Mouse (Mus musculus): ENCODE measurements at regions not wholly inside any gene's neighbourhood (a gene's known extent, or its start where the extent isn't known, plus 50 kb on each side); places are given as distances from the start of the nearest gene placed in this dataset.
A peak's percentile ranks its signal among the peaks of the same experiment; 100 is the strongest.

DNA sequence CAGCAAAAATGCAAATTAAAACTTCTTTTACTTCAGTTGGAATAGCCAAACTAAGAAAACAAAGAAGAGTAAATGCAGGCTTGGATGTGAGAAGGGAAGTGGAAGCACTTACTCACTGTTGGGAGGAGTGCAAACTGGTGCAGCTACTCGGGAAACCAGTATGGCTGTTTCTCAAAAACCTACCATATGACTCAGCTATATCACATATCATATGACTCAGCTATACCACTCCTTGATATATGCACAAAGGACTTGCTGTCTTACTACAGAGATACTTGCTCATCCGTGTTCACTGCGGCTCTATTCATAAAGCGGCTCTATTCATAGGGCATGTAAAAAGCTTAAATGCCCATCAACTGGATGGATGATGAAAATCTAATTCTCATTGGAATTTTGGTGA lies 59.5 kb upstream of the Fam19a1 start:
- Histone ChIP-seq H3K4me1 (ENCODE audit: control insufficient read depth, insufficient read depth, low read length) (no peaks in the 10 kb centered on the region), H3K27me3 (ENCODE audit: control insufficient read depth, insufficient read depth, low read length) (no peaks in the 10 kb centered on the region), H3K4me3 (replicated peaks; ENCODE audit: insufficient read depth, low read depth, low read length) (no peak overlapping the region), H3K27ac (ENCODE audit: insufficient read depth, low read length) (no peak overlapping the region)
- 84% methylated on average over 4 of the region's 4 CpGs for WGBS
- DNase-seq, result no peak
- no peak for TF ChIP-seq POLR2A (IDR thresholded peaks at IDR 0.05; ENCODE audit: borderline replicate concordance, insufficient read depth, low read length)
- no peak for TF ChIP-seq CTCF (IDR thresholded peaks at IDR 0.05; ENCODE audit: borderline replicate concordance, insufficient read depth, low read depth, low read length)

DNA sequence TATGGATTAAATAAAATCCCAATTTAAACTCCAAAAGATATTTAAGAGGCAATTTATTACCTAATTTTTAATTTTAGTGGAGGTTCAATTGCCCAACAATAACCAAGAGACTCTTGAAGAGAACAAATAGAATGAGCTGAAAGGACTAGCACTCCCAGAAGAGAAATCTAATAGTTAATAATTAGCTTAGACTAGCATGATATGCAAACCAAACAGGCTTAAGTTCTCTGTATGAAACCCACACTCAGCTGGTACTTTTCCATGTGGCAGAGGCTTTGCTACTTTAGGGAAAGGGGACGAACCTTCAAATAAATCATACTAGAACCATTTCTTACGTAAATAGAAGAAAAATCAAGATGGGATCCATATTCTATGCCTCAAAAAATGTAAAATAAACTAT lies 55.9 kb upstream of the Fam19a1 start:
- no peak overlapping the region for H3K4me3 ChIP-seq (replicated peaks; ENCODE audit: insufficient read depth, low read depth, low read length)
- no peaks in the 10 kb centered on the region for H3K27me3 ChIP-seq (ENCODE audit: control insufficient read depth, insufficient read depth, low read length)
- no peak for DNase-seq
- 91% methylated on average over 2 of the region's 2 CpGs for WGBS
- no peaks in the 10 kb centered on the region for H3K4me1 ChIP-seq (ENCODE audit: control insufficient read depth, insufficient read depth, low read length)
- no peak overlapping the region for H3K27ac ChIP-seq (ENCODE audit: insufficient read depth, low read length)
- TF ChIP-seq CTCF (IDR thresholded peaks at IDR 0.05; ENCODE audit: borderline replicate concordance, insufficient read depth, low read depth, low read length), result no peak
- no peak for TF ChIP-seq POLR2A (IDR thresholded peaks at IDR 0.05; ENCODE audit: borderline replicate concordance, insufficient read depth, low read length)

DNA sequence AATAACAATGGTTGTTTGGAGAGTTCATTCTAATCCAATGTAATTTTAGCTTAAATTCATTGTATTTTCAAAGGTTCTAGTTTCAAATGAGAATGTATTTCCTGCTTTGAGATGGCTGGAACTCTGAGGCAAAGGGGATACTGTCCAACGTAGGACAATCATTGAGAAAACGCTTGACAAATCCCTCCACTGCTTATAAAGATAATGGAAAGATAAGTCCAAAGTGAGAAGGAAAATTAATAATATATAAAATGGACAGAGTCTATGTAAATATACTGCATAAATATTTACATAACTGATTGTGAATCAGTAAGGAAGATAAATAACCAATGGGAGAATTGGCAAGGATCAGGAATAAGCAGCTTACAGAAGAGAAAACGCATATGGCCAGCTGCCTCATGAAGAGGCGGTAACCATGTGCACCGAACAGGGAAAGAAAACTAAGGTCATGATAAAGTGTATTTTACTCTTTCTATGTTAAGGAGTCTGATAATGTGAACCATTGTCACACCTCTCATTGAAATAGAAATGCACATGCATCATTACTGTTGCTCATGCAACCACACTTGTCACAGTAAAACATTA lies 55.3 kb upstream of the Fam19a1 start:
- TF ChIP-seq CTCF (IDR thresholded peaks at IDR 0.05; ENCODE audit: borderline replicate concordance, insufficient read depth, low read depth, low read length), result no peak
- TF ChIP-seq POLR2A (IDR thresholded peaks at IDR 0.05; ENCODE audit: borderline replicate concordance, insufficient read depth, low read length), result no peak
- H3K27me3 ChIP-seq (ENCODE audit: control insufficient read depth, insufficient read depth, low read length), result no peaks in the 10 kb centered on the region
- no peaks in the 10 kb centered on the region for H3K4me1 ChIP-seq (ENCODE audit: control insufficient read depth, insufficient read depth, low read length)
- 88% methylated on average over 5 of the region's 5 CpGs for WGBS
- H3K4me3 ChIP-seq (replicated peaks; ENCODE audit: insufficient read depth, low read depth, low read length), result no peak overlapping the region
- H3K27ac ChIP-seq (ENCODE audit: insufficient read depth, low read length), result no peak overlapping the region
- DNase-seq, result no peak

DNA sequence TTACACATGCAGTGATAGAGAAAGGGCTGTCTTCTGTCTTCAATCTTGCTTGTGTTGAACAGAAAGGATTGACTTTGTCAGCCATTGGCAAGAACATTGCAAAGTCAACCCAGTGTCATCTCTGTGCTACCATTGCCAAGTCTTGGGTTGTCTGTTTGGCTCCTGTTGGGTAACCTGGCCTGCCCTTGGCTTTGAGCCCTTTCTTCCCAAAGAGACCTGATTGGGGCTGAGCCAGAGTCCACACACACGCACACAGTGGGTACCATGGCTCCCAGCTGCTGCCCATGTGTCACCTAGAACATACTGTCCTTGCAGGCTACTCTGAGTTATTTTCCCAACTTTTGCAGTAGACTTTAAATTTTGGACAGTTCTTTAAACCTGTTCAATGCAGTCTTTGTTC lies 51.0 kb upstream of the Fam19a1 start:
- no peak overlapping the region for H3K4me3 ChIP-seq (replicated peaks; ENCODE audit: insufficient read depth, low read depth, low read length)
- TF ChIP-seq CTCF (IDR thresholded peaks at IDR 0.05; ENCODE audit: borderline replicate concordance, insufficient read depth, low read depth, low read length) (no peak), POLR2A (IDR thresholded peaks at IDR 0.05; ENCODE audit: borderline replicate concordance, insufficient read depth, low read length) (no peak)
- no peak overlapping the region for H3K27ac ChIP-seq (ENCODE audit: insufficient read depth, low read length)
- 19% methylated on average over 1 of the region's 1 CpGs for WGBS
- no peaks in the 10 kb centered on the region for H3K4me1 ChIP-seq (ENCODE audit: control insufficient read depth, insufficient read depth, low read length)
- no peaks in the 10 kb centered on the region for H3K27me3 ChIP-seq (ENCODE audit: control insufficient read depth, insufficient read depth, low read length)
- DNase-seq, result peak; percentile 13 to 35

Data from cerebellum, adult 2 months (tissue).